Mouse (Mus musculus) heart, embryonic 13.5 days (tissue): ENCODE data around the gene Pex3. TPM values are rescaled to one million over a fixed set of nuclear protein-coding genes. Genes with fewer than 3 reads are reported as not detected.
A peak's percentile ranks its signal among the peaks of the same experiment; 100 is the strongest.

ENCODE experiments used
- ATAC-seq: fragments of 200-750 bp; cut with Nextera tagmentation; 2 replicates; pipeline ENCODE4 v1.8.0; 2017; ENCODE audit warnings: moderate TSS enrichment; ENCODE audit not compliant: insufficient number of reproducible peaks, low FRiP score, low TSS enrichment; ENCODE audit errors: extremely low read depth
- H3K27ac ChIP-seq: fragments of 300-500 bp; sonication (generic); replicated peaks from 2 replicates; pipeline ENCODE4 v1.5.1; 2015; ENCODE audit warnings: moderate library complexity, mild to moderate bottlenecking, inconsistent platforms
- H3K27me3 ChIP-seq: fragments of 300-500 bp; sonication (generic); replicated peaks from 2 replicates; pipeline ENCODE4 v1.6.1; 2015; ENCODE audit warnings: mild to moderate bottlenecking, inconsistent platforms
- H3K36me3 ChIP-seq: fragments of 300-500 bp; sonication (generic); 2 replicates; pipeline ENCODE4 v1.6.1; 2015; ENCODE audit warnings: mild to moderate bottlenecking, inconsistent platforms
- H3K4me1 ChIP-seq: fragments of 300-500 bp; sonication (generic); 2 replicates; pipeline ENCODE4 v1.6.1; 2015; ENCODE audit warnings: inconsistent platforms
- H3K4me2 ChIP-seq: fragments of 300-500 bp; sonication (generic); 2 replicates; pipeline ENCODE4 v1.6.1; 2015; ENCODE audit warnings: inconsistent platforms, mild to moderate bottlenecking, moderate library complexity
- H3K4me3 ChIP-seq: fragments of 300-500 bp; sonication (generic); 2 replicates; pipeline ENCODE4 v1.5.1; 2015; ENCODE audit warnings: moderate library complexity, mild to moderate bottlenecking, inconsistent platforms
- H3K9ac ChIP-seq: fragments of 300-500 bp; sonication (generic); 2 replicates; pipeline ENCODE4 v1.6.1; 2015; ENCODE audit warnings: inconsistent platforms, mild to moderate bottlenecking, moderate library complexity
- H3K9me3 ChIP-seq: fragments of 300-500 bp; sonication (generic); 2 replicates; pipeline ENCODE4 v1.6.1; 2016; ENCODE audit warnings: inconsistent platforms
- WGBS: fragments of 180-500 bp; shearing (Covaris S2); methylation state at CpG from one replicate; pipeline ENCODE4 v1.1.7; 2015; ENCODE audit warnings: mixed read lengths; 5-methylcytosine and 5-hydroxymethylcytosine counted together
- polyA plus RNA-seq: library from polyadenylated mRNA; unstranded; fragments of >200 nt; fragmentation: Nextera tagmentation; extraction: Ambion mirVana; gene quantifications from 2 replicates; pipeline ENCODE4 v1.2.1, GENCODE M21; 2015

The Pex3 gene
- 15.6 and 20.1 TPM in 2 replicates for polyA plus RNA-seq

DNA sequence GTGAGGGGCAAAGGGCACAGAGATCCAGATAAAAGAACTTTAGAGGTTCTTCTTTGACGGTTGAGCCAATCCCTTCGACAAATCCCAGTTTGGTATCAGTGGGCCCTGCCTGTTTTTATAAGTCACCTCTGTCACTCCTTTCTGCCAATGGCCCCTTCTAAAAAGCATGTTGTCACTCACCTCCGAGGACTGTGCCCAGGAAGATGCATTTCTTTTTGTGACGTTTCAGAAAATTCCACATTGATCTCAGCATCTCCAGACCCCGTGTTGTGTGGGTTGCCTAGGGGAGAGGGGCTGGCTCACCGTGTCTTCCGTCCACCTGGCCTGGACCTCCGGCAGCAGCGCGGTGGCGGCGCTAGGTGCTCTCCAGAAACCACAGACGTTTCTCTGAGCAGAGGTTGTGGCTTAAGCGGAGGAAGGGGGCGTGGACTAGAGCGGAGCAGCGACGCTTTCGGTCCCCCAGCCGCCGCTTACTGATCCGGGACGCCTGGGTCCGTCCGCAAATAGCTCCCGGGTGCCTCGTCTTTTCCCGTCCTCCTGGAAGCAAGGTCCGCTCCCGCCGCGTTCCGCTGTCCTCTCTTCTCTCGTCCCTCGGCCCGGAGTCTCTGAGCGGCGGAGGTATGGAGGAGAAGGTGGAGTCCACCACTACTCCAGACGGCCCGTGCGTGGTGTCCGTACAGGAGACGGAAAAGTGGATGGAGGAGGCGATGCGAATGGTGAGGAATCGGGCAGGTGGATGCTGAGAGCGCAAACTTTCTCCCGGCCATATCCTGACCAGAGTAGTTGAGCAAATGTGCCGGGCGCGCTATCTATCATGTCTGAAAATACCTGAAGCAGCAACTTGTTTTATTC is at the start of gene Pex3, which contains the start of gene Adat2:
TSS of gene Pex3 (minus strand) at position 497 of the 852 bp plus-strand sequence.
TSS of gene Adat2 (plus strand) at position 249 of the 852 bp plus-strand sequence.
- H3K9ac ChIP-seq, result peak within 1 kb of the TSS; percentile 92
- peak within 1 kb of the TSS; percentile 86 for H3K4me3 ChIP-seq
- H3K9me3 ChIP-seq, result no peaks in the 10 kb centered on the region
- H3K36me3 ChIP-seq, result no peaks in the 10 kb centered on the region; the same call in 1 of the 2 replicates
- H3K27me3 ChIP-seq, result no peaks in the 10 kb centered on the region
- peak within 1 kb of the TSS; percentile 85 for H3K4me2 ChIP-seq
- peaks cover 12% of the 10 kb centered on the region for H3K4me1 ChIP-seq
- ATAC-seq, result peak; percentile 74
- WGBS, result under 1% methylated on average over 51 of the region's 51 CpGs
- peak within 1 kb of the TSS; percentile 85 for H3K27ac ChIP-seq

DNA sequence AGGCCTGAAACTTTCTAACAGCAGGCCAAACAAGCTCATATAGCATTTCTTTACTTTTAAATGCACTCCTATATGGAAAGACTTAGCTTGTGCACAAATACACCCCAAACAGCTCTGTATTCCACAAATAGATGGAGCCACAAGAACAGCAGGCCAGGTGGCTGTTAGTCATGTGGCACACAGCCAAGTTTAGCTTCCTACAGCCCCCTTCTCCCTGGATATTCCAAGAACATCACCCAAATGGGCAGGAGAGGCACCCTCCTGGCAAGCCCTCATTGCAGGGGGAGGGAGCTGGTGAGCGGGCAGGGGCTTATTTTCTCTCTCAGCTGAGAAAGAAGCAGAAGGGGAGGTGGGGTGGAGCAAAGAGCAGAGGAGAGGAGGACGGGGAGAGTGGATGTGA is 48.0 kb upstream of the Pex3 start:
- Histone ChIP-seq H3K27ac (no peak overlapping the region), H3K4me3 (no peak overlapping the region), H3K4me1 (no peaks in the 10 kb centered on the region), H3K4me2 (no peak overlapping the region), H3K9me3 (peaks cover 6% of the 10 kb centered on the region; the same call in 1 of the 2 replicates), H3K27me3 (no peaks in the 10 kb centered on the region), H3K36me3 (no peaks in the 10 kb centered on the region), H3K9ac (no peak overlapping the region)
- ATAC-seq, result no peak
- WGBS, result 56% methylated on average over 2 of the region's 2 CpGs

DNA sequence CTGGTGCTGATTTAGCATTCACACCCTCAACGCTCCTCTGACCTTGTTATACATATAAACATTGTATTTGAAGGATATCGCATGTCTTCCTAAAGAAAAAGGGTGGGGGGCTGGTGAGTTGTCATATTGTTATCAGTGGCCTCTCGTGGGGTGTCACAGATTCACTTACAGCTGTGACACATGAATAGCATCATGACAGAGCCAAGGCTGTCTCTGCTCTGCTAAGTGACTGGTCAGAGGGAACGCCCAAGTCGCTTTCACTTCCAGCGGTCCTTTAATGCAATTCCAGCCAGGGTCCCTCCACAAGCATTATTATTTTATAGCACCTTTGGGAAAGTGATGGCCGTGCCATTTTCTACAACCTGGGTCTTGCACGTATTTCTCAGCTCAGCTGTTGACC is 44.5 kb upstream of the Pex3 start:
- no peak for ATAC-seq
- Histone ChIP-seq H3K27me3 (no peaks in the 10 kb centered on the region), H3K4me1 (no peaks in the 10 kb centered on the region), H3K4me3 (no peak overlapping the region), H3K27ac (no peak overlapping the region), H3K36me3 (no peaks in the 10 kb centered on the region), H3K4me2 (no peak overlapping the region), H3K9ac (no peak overlapping the region), H3K9me3 (peaks cover 6% of the 10 kb centered on the region; the same call in 1 of the 2 replicates)
- WGBS, result 69% methylated on average over 8 of the region's 8 CpGs

DNA sequence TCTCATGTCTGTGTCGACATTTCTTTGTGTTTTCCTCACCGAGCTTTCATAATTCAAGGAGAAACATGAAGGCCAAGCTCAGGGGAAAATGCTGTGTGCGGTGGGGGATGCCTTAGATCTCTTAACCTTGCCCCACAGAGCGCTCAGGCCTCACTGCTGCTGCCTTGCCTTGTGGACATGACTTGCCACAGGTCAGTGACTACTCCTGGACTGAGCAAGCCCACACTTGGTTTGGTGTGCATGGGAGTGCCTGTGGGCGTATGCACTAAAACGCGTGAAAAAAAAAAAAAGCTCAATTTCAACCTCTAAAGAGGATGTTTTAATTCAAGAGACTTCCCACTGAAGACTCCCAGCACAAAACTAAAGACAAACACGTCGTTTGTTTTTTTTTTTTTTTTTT is 43.9 kb upstream of the Pex3 start:
- 74% methylated on average over 9 of the region's 9 CpGs for WGBS
- Histone ChIP-seq H3K36me3 (no peaks in the 10 kb centered on the region), H3K4me3 (no peak overlapping the region)

DNA sequence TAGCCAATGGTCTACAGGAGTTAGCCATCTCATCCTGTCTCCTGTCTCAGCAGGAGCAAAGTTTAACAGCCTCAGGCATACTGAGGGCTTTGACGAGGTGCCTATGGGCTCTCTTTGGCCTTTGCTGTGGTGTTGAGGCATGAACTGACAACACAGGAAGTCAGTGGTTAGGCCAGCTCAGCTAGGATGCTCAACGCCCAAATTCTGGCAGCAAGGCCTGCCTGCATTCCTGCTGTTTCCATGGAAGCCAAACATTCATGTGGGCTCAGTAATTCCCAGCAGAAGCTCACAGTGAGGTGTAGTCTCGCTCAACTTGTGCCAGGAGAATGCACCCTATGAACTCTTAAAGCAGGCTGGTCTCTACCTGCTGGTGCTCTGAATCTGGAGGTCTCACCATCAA is 43.1 kb upstream of the Pex3 start:
- H3K27me3 ChIP-seq, result no peaks in the 10 kb centered on the region
- 33% methylated on average over 3 of the region's 3 CpGs for WGBS
- no peak overlapping the region for H3K9ac ChIP-seq
- no peak overlapping the region for H3K4me3 ChIP-seq
- H3K4me1 ChIP-seq, result no peaks in the 10 kb centered on the region
- H3K4me2 ChIP-seq, result no peak overlapping the region
- peaks cover 6% of the 10 kb centered on the region; the same call in 1 of the 2 replicates for H3K9me3 ChIP-seq
- no peaks in the 10 kb centered on the region for H3K36me3 ChIP-seq
- no peak overlapping the region for H3K27ac ChIP-seq
- no peak for ATAC-seq

More for the DNA sequence above, 43.9 kb upstream of the Pex3 start:
- Histone ChIP-seq H3K4me1 (no peaks in the 10 kb centered on the region), H3K9ac (no peak overlapping the region), H3K4me2 (no peak overlapping the region), H3K27ac (no peak overlapping the region), H3K9me3 (peaks cover 6% of the 10 kb centered on the region; the same call in 1 of the 2 replicates), H3K27me3 (no peaks in the 10 kb centered on the region)
- ATAC-seq, result no peak

DNA sequence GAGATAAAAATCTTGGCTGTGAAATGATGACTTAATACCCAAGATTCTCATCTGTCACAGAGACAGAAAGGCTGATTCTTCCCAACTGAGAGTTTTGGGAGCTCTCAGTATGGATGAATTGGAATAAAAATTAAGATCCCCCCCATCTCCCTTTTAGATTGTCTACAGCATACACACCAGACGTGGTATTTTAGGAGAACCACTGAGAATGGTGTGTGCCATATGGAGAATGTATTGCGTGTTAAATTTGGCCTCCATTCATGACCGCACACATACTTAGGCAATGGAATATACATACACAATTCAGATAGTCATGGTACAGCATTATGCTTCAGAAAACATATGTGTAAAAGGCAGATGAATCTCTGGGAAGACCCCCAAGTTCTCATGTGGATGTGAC is 40.6 kb upstream of the Pex3 start:
- H3K4me3 ChIP-seq, result no peak overlapping the region
- no peaks in the 10 kb centered on the region for H3K27me3 ChIP-seq
- H3K9me3 ChIP-seq, result no peaks in the 10 kb centered on the region
- H3K9ac ChIP-seq, result no peak overlapping the region
- no peak for ATAC-seq
- no peaks in the 10 kb centered on the region for H3K36me3 ChIP-seq
- no peak overlapping the region for H3K27ac ChIP-seq
- 75% methylated on average over 3 of the region's 3 CpGs for WGBS
- H3K4me1 ChIP-seq, result no peaks in the 10 kb centered on the region
- no peak overlapping the region for H3K4me2 ChIP-seq

DNA sequence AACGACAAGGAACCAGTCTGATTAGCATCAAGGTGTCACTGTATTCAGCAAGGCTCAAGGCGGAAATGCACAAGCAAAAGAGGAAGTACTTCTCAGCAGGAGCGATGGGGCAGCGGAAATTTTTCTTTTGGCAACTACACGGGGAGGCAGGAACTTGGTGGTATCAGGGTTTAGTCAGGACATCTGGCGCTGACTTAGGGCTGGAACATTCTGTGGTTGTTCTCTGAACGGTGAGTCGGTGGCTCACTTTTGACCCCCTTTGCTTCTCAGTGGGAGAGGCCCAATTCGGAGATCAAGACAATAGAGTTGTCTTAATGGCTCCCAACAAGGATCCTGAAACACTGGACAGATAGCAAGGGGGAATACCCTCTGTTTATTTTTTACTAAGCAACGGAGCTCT is 39.3 kb upstream of the Pex3 start:
- ATAC-seq, result no peak
- no peaks in the 10 kb centered on the region for H3K27me3 ChIP-seq
- H3K9ac ChIP-seq, result no peak overlapping the region
- no peak overlapping the region for H3K4me3 ChIP-seq
- no peaks in the 10 kb centered on the region for H3K4me1 ChIP-seq
- no peak overlapping the region for H3K4me2 ChIP-seq
- H3K9me3 ChIP-seq, result no peaks in the 10 kb centered on the region
- WGBS, result 83% methylated on average over 10 of the region's 10 CpGs
- no peak overlapping the region for H3K27ac ChIP-seq
- no peaks in the 10 kb centered on the region for H3K36me3 ChIP-seq

DNA sequence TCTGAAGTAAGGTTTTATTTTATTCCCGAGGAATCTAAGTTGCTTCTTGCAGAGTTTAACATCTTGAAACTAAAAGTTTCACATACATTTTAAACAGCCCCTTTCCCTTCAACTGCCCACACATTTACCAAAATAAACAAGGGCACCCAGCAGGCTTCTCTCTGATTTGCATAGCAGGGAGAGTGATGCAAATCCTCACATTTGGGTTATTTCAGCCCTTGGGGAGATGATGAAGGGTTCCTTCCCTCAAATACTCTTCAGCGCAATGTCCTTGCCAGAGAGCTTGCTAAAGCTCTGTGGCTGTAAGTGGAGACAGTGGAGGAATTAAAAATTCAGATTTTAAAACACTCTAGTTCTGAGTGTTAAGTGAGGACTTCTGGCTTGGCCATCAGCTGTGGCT is 35.0 kb upstream of the Pex3 start:
- no peak overlapping the region for H3K4me2 ChIP-seq
- ATAC-seq, result no peak
- H3K9ac ChIP-seq, result no peak overlapping the region
- no peaks in the 10 kb centered on the region for H3K9me3 ChIP-seq
- H3K4me1 ChIP-seq, result no peaks in the 10 kb centered on the region
- no peaks in the 10 kb centered on the region for H3K36me3 ChIP-seq
- 65% methylated on average over 2 of the region's 2 CpGs for WGBS
- H3K27ac ChIP-seq, result no peak overlapping the region
- no peaks in the 10 kb centered on the region for H3K27me3 ChIP-seq
- no peak overlapping the region for H3K4me3 ChIP-seq

DNA sequence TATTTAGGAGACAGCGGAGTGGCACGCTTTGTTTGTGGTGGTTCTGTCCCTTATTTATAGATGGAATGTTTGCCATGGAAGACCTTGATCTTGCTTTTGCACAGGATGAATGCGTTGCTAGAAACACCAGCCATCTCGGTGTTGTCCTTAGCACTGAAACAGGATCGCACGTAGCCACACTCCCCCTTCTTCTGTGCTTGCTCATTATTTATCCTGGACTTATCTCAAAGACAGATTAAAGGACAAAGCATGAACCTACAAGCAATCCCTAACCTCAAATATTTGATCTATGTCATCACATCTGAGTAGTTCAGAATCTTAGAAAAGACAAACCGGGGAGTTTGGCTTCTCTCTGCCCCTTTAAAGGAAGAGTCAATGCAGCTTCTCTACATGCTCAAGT is 24.2 kb upstream of the Pex3 start:
- WGBS, result 72% methylated on average over 7 of the region's 7 CpGs
- Histone ChIP-seq H3K9me3 (no peaks in the 10 kb centered on the region), H3K27ac (no peak overlapping the region), H3K4me3 (no peak overlapping the region), H3K4me1 (0 out of 2 replicates have a peak, but pooled peaks cover 3% of the 10 kb centered on the region), H3K4me2 (no peak overlapping the region), H3K27me3 (no peaks in the 10 kb centered on the region), H3K9ac (no peak overlapping the region), H3K36me3 (no peaks in the 10 kb centered on the region)
- no peak for ATAC-seq

DNA sequence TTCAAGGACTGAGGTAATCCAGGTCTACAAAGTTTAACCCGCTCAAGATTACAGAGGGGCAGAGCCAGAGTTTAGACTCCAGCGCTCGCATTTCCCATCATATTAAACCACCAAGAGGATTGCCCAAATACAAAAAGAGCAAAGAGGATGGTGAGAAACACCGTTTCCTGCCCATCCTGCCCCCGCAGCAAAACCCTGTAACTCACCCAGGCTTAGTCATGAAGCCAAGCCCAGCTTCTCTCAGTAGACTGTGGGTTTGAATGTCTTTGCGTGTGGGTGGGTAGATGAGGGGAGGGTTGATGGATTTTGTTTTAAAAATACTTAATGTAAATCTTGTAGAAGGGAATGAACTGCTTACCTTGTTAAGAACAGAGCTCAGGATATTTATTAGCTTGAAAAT is 19.5 kb upstream of the Pex3 start:
- H3K27ac ChIP-seq, result no peak overlapping the region
- H3K4me2 ChIP-seq, result no peak overlapping the region
- H3K4me3 ChIP-seq, result no peak overlapping the region
- no peaks in the 10 kb centered on the region for H3K9me3 ChIP-seq
- ATAC-seq, result no peak
- H3K36me3 ChIP-seq, result no peaks in the 10 kb centered on the region
- no peaks in the 10 kb centered on the region for H3K27me3 ChIP-seq
- H3K9ac ChIP-seq, result no peak overlapping the region
- 78% methylated on average over 6 of the region's 6 CpGs for WGBS
- H3K4me1 ChIP-seq, result peaks cover 14% of the 10 kb centered on the region

DNA sequence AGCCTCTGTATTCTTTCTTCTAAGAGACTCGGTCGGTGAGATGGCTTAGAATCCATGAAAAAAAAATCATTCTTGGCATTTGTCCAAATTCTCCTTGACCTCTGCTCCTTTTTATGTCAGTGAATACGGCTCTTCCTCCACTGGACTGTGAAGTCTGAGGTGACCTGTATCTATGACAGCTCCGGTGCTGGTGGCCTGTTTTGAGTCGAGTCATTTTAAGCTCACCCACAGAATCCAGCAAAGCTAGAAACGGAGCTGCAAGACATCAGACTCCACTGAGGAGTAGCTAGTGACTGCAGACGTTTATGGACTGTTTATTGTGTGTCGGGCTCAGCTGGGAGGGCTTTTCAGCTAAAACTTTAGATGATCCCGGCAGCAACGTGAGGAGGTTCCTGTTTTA is 19.1 kb upstream of the Pex3 start:
- no peak for ATAC-seq
- Histone ChIP-seq H3K4me2 (no peak overlapping the region), H3K9me3 (no peaks in the 10 kb centered on the region), H3K9ac (no peak overlapping the region), H3K4me1 (peaks cover 14% of the 10 kb centered on the region), H3K27me3 (no peaks in the 10 kb centered on the region), H3K36me3 (no peaks in the 10 kb centered on the region), H3K27ac (no peak overlapping the region), H3K4me3 (no peak overlapping the region)
- 39% methylated on average over 10 of the region's 10 CpGs for WGBS
